Mouse (Mus musculus): ENCODE data around the gene Optn. TPM values are rescaled to one million over a fixed set of nuclear protein-coding genes. Genes with fewer than 3 reads are reported as not detected.

Optn gene
- polyA plus RNA-seq, 1 experiment: 13.3 TPM

DNA sequence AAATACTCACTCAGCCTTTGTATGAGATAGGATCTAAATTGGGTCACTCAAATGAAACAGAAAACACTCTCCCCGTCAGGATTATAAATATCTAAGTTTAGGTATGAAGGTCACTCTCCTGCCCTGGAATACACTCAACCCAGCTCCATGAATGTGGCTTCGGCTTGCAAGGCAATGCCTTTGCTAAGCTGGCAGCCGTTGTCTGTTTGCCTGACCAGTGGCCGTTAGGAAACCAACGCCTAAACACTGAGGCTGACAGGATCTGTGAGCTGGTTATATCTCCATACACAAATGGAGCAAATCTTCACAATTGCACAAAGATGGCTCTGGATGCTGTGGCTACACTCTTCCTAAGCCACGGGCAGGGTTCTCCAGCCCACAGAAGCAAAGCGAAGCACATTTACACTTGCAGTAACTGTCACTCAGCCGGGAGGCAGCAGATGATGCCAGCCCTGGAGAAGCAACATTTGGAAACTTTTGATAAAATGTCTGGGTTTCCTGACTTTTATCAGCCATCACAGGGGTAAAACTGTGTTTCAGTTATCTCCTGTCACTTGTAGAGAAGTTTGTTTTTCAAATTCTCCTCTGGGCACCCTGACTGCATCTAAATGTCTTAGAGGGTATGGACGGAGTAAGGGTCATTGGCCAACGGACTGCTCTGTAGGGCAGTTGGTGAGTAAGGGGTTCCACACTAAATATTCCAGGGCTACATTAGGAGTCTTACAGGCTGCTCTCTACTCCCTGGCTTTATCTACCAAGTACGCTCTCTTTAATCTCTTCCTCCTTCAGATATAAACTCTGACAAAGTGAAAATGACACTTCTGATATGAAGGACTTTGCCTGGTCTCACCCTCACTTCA, 21.0 kb downstream of the Optn start:
- H3K27me3 ChIP-seq (ENCODE audit: control insufficient read depth, insufficient read depth, low read length, poor library complexity, severe bottlenecking): no peaks in the 10 kb centered on the region
- H3K9ac ChIP-seq (ENCODE audit: low read depth, poor library complexity, severe bottlenecking): no peak overlapping the region
- TF ChIP-seq CTCF (IDR thresholded peaks at IDR 0.05; ENCODE audit: low read depth, low read length): no peak
- TF ChIP-seq EP300 (IDR thresholded peaks at IDR 0.05; ENCODE audit: insufficient read depth, low read depth, low read length): no peak
- no peak for TF ChIP-seq POLR2A (IDR thresholded peaks at IDR 0.05; ENCODE audit: insufficient read depth, low read length)
- H3K27ac ChIP-seq (ENCODE audit: insufficient read depth, low read length): no peak overlapping the region
- H3K36me3 ChIP-seq (ENCODE audit: control insufficient read depth, insufficient read depth, low read length, poor library complexity, severe bottlenecking): no peaks in the 10 kb centered on the region
- no peaks in the 10 kb centered on the region for H3K9me3 ChIP-seq (replicated peaks; ENCODE audit: control insufficient read depth, insufficient read depth, low read length, poor library complexity, severe bottlenecking)
- peaks cover 3% of the 10 kb centered on the region for H3K4me1 ChIP-seq (ENCODE audit: control insufficient read depth, insufficient read depth, low read length)
- H3K4me3 ChIP-seq (ENCODE audit: low read depth, low read length): no peak overlapping the region

DNA sequence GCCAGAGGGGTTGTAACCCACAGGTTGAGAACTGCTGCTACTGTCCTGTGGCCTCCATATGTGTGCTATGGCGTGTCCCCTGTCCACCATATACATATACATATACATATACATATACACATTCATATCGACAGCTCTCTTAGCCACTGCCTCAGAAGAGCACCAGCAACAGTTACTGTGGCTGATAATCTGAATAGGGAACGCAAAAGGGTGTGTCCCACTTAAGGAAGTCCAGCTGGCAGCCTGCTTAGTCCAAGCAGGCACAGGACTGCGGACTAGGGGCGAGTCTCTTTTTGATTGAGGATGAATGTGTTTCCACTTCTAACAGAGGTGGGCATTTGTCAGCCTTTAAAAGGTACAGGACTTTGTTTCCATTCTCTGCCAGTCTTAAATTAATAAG, 22.0 kb downstream of the Optn start:
- Histone ChIP-seq H3K9me3 (replicated peaks; ENCODE audit: control insufficient read depth, insufficient read depth, low read length, poor library complexity, severe bottlenecking) (no peaks in the 10 kb centered on the region), H3K27ac (ENCODE audit: insufficient read depth, low read length) (no peak overlapping the region), H3K36me3 (ENCODE audit: control insufficient read depth, insufficient read depth, low read length, poor library complexity, severe bottlenecking) (no peaks in the 10 kb centered on the region), H3K4me1 (ENCODE audit: control insufficient read depth, insufficient read depth, low read length) (peaks cover 5% of the 10 kb centered on the region), H3K4me3 (ENCODE audit: low read depth, low read length) (no peak overlapping the region), H3K27me3 (ENCODE audit: control insufficient read depth, insufficient read depth, low read length, poor library complexity, severe bottlenecking) (no peaks in the 10 kb centered on the region), H3K9ac (ENCODE audit: low read depth, poor library complexity, severe bottlenecking) (no peak overlapping the region)
- TF ChIP-seq POLR2A (IDR thresholded peaks at IDR 0.05; ENCODE audit: insufficient read depth, low read length) (no peak), EP300 (IDR thresholded peaks at IDR 0.05; ENCODE audit: insufficient read depth, low read depth, low read length) (no peak), CTCF (IDR thresholded peaks at IDR 0.05; ENCODE audit: low read depth, low read length) (no peak)

DNA sequence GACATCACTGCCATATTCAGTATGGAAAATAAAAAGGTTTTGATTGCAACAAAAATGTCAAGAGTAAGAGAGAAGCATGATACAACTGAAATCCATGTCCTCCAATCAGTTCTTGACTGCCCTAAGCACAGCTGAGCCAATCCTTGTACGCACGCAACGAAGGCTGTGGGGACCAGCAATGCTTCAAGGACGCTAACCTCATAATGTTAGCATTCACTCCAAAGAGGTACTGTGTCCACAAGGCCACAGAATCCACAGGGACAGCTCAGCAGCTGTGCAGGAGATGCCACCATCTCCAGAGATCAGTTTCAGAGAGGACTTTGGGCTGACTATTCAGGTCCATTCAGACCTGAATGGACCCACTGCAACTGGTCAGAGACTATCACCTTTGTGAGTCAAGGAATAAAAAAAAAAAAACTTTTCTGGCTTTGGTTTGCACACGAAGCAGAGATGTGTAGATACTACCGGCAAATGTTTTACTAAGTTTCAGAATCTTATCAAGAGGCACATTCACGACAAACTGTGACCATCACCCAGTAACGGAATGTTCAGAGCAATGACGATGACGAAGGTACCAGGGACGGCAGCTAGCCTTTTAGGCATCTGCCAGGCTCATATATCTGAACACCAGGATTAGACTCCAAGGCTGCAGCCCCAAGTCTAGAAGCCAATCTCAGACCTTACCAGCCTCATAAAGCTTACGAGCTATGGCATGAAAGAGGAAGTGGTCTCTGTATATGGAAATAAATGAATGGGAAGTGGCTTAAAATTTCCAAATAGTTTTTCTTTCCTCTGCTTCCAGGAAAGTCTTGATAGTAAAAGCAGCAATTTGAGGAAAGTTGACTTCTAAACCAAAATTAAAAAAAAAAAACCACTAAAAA, 23.3 kb downstream of the Optn start:
- Histone ChIP-seq H3K4me1 (ENCODE audit: control insufficient read depth, insufficient read depth, low read length) (peaks cover 5% of the 10 kb centered on the region), H3K27ac (ENCODE audit: insufficient read depth, low read length) (no peak overlapping the region), H3K27me3 (ENCODE audit: control insufficient read depth, insufficient read depth, low read length, poor library complexity, severe bottlenecking) (no peaks in the 10 kb centered on the region), H3K9ac (ENCODE audit: low read depth, poor library complexity, severe bottlenecking) (no peak overlapping the region), H3K36me3 (ENCODE audit: control insufficient read depth, insufficient read depth, low read length, poor library complexity, severe bottlenecking) (no peaks in the 10 kb centered on the region), H3K9me3 (replicated peaks; ENCODE audit: control insufficient read depth, insufficient read depth, low read length, poor library complexity, severe bottlenecking) (no peaks in the 10 kb centered on the region), H3K4me3 (ENCODE audit: low read depth, low read length) (no peak overlapping the region)
- no peak for TF ChIP-seq CTCF (IDR thresholded peaks at IDR 0.05; ENCODE audit: low read depth, low read length)
- no peak for TF ChIP-seq EP300 (IDR thresholded peaks at IDR 0.05; ENCODE audit: insufficient read depth, low read depth, low read length)
- no peak for TF ChIP-seq POLR2A (IDR thresholded peaks at IDR 0.05; ENCODE audit: insufficient read depth, low read length)

DNA sequence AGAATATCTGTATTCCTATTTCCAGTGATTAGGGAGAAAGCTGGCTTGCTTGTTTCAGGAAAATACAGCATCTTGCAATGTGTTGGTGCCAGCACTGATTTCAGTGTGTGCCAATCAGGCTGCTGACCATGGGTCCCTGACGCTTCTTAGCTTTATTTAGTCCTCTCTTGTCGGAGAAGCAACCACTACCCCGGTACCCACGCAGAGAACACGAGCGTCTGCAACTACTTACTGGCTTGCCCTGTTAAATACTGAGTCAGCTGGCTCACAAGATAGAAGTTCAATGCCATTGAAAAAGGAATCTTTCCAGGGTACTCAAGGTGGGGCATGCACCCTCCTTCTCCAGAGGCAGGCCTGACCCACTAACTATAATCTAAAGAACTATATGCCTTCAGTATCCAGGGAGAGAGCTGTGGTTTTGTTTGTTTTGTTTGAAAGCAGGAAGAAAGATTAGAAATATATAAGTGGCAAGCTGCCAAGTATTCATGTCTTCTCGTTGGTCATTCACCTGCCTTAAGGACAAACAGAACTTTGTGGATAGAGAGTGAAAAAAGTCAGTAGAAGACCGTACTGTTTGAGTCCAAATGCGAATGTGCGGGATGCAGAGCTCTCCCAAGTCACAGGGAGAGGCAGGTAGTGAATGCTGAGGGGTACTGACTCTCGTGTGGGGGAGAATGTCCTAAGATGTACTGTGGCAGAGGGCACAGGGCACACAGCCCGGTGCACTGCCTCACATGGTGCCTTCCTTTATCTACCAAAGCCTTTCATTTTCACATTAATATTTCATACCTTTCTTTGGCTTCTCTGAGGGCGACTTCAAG, 24.3 kb downstream of the Optn start:
- TF ChIP-seq POLR2A (IDR thresholded peaks at IDR 0.05; ENCODE audit: insufficient read depth, low read length) (no peak), CTCF (IDR thresholded peaks at IDR 0.05; ENCODE audit: low read depth, low read length) (no peak), EP300 (IDR thresholded peaks at IDR 0.05; ENCODE audit: insufficient read depth, low read depth, low read length) (no peak)

DNA sequence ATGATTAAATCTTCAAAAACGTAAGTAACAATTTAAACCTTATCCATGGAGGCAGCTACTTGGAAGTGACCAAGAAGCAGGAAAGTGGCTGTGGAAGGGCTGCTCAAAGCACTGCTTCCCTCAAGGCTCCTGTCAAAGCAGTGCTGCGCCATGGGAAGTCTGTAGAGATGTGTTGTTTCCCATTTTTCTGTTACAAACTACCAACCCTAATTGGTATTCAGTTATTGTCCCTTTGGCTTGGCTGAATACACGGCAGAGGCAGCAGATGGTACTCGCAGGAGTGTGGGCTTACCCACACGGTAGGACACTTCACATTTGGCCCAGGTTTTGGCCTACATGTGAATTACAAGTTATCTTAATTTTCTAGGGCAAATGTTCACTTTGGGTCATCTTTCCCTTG, 25.5 kb downstream of the Optn start:
- no peaks in the 10 kb centered on the region for H3K9me3 ChIP-seq (replicated peaks; ENCODE audit: control insufficient read depth, insufficient read depth, low read length, poor library complexity, severe bottlenecking)
- H3K27ac ChIP-seq (ENCODE audit: insufficient read depth, low read length): no peak overlapping the region
- no peaks in the 10 kb centered on the region for H3K27me3 ChIP-seq (ENCODE audit: control insufficient read depth, insufficient read depth, low read length, poor library complexity, severe bottlenecking)
- H3K4me1 ChIP-seq (ENCODE audit: control insufficient read depth, insufficient read depth, low read length): peaks cover 2% of the 10 kb centered on the region
- H3K36me3 ChIP-seq (ENCODE audit: control insufficient read depth, insufficient read depth, low read length, poor library complexity, severe bottlenecking): no peaks in the 10 kb centered on the region
- no peak overlapping the region for H3K9ac ChIP-seq (ENCODE audit: low read depth, poor library complexity, severe bottlenecking)
- TF ChIP-seq EP300 (IDR thresholded peaks at IDR 0.05; ENCODE audit: insufficient read depth, low read depth, low read length) (no peak), CTCF (IDR thresholded peaks at IDR 0.05; ENCODE audit: low read depth, low read length) (no peak), POLR2A (IDR thresholded peaks at IDR 0.05; ENCODE audit: insufficient read depth, low read length) (no peak)
- H3K4me3 ChIP-seq (ENCODE audit: low read depth, low read length): no peak overlapping the region

More for the DNA sequence above, 24.3 kb downstream of the Optn start:
- H3K36me3 ChIP-seq (ENCODE audit: control insufficient read depth, insufficient read depth, low read length, poor library complexity, severe bottlenecking): no peaks in the 10 kb centered on the region
- no peak overlapping the region for H3K4me3 ChIP-seq (ENCODE audit: low read depth, low read length)
- H3K9me3 ChIP-seq (replicated peaks; ENCODE audit: control insufficient read depth, insufficient read depth, low read length, poor library complexity, severe bottlenecking): no peaks in the 10 kb centered on the region
- no peak overlapping the region for H3K9ac ChIP-seq (ENCODE audit: low read depth, poor library complexity, severe bottlenecking)
- no peak overlapping the region for H3K27ac ChIP-seq (ENCODE audit: insufficient read depth, low read length)
- H3K27me3 ChIP-seq (ENCODE audit: control insufficient read depth, insufficient read depth, low read length, poor library complexity, severe bottlenecking): no peaks in the 10 kb centered on the region
- peaks cover 2% of the 10 kb centered on the region for H3K4me1 ChIP-seq (ENCODE audit: control insufficient read depth, insufficient read depth, low read length)

Measured in ES-Bruce4 (cell line).